Mouse (Mus musculus) hindbrain, postnatal 0 days (tissue): ENCODE results near the gene C730034F03Rik. TPM values are rescaled to one million over a fixed set of nuclear protein-coding genes. Genes with fewer than 3 reads are reported as not detected.
"Not testable (repeated sequence)": the region's sequence is repeated elsewhere in the genome, so short reads cannot be mapped to it uniquely, and the experiment has no call there.

ENCODE experiments used
- ATAC-seq: fragments of 200-750 bp; cut with Nextera tagmentation; 2 replicates; pipeline ENCODE4 v1.8.0; 2017; ENCODE audit warnings: mild to moderate bottlenecking, moderate TSS enrichment, moderate library complexity
- DNase-seq: peaks from one replicate; pipeline ENCODE4 v3.0.0-alpha.2; 2015; ENCODE audit warnings: low spot score
- H3K27ac ChIP-seq: fragments of 300-500 bp; sonication (generic); 2 replicates; pipeline ENCODE4 v1.5.1; 2014; ENCODE audit warnings: mild to moderate bottlenecking
- H3K27me3 ChIP-seq: fragments of 300-500 bp; sonication (generic); 2 replicates; pipeline ENCODE4 v1.6.1; 2014; ENCODE audit warnings: low read length, mixed read lengths; ENCODE audit not compliant: insufficient read depth
- H3K36me3 ChIP-seq: fragments of 300-500 bp; sonication (generic); 2 replicates; pipeline ENCODE4 v1.6.1; 2014; ENCODE audit warnings: low read length, mixed read lengths; ENCODE audit not compliant: insufficient read depth
- H3K4me1 ChIP-seq: fragments of 300-500 bp; sonication (generic); 2 replicates; pipeline ENCODE4 v1.6.1; 2014; ENCODE audit warnings: antibody characterized with exemption, low read length, mixed read lengths; ENCODE audit not compliant: insufficient read depth
- H3K4me2 ChIP-seq: fragments of 300-500 bp; sonication (generic); 2 replicates; pipeline ENCODE4 v1.6.1; 2014; ENCODE audit warnings: low read depth, mild to moderate bottlenecking, low read length, moderate library complexity, mixed read lengths
- H3K4me3 ChIP-seq: fragments of 300-500 bp; sonication (generic); 2 replicates; pipeline ENCODE4 v1.5.1; 2014; ENCODE audit warnings: low read length
- H3K9ac ChIP-seq: fragments of 300-500 bp; sonication (generic); replicated peaks from 2 replicates; pipeline ENCODE4 v1.6.1; 2014; ENCODE audit warnings: mild to moderate bottlenecking, low read length, moderate library complexity, mixed read lengths
- H3K9me3 ChIP-seq: fragments of 300-500 bp; sonication (generic); 2 replicates; pipeline ENCODE4 v1.6.1; 2016; ENCODE audit warnings: low read length, mixed read lengths
- CTCF ChIP-seq: IDR thresholded peaks from 2 replicates; pipeline ENCODE4 v1.5.1; 2016; ENCODE audit warnings: antibody characterized with exemption, control low read depth, low read depth
- WGBS: fragments of 180-500 bp; shearing (Covaris S2); extraction: QIAGEN DNeasy Blood & Tissue Kit; methylation state at CpG from one replicate; pipeline ENCODE4 v1.1.7; 2014; 5-methylcytosine and 5-hydroxymethylcytosine counted together
- polyA plus RNA-seq: library from polyadenylated mRNA; unstranded; fragments of >200 nt; fragmentation: Nextera tagmentation; extraction: Ambion mirVana; gene quantifications from 2 replicates; pipeline ENCODE4 v1.2.1, GENCODE M21; 2015
- total RNA-seq: library from RNA; depleted of rRNA; stranded (reverse); fragments of >200 nt; gene quantifications from 2 replicates; pipeline ENCODE4 v1.2.3, GENCODE M21; 2014

Gene C730034F03Rik
- total and polyA plus RNA-seq, 2 experiments from 2014 or later, result 1.3 to 3.3 TPM

DNA sequence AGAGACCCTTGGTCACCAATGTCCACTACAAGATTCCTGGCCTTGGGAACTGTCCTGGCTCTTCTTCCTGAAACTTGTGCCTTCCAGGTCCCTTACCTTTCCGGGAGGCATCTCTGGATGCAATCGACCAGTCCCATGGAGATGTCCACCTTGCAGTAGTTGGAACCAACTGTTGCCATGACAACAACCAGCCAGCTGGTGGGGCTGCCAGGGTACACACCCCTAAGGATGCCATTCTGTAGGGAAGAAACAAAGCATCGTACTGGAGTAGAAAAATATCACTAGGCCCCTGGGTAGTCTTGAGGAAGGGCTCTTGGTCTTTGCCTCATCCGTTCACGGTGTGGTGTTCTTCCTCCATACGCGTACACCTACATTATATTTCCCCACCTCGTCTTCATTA is 4.8 kb upstream of the C730034F03Rik start:
- DNase-seq (no peak), ATAC-seq (no peak)
- Histone ChIP-seq H3K27me3 (no peaks in the 10 kb centered on the region), H3K4me1 (peaks cover 8% of the 10 kb centered on the region; the same call in 1 of the 2 replicates), H3K27ac (no peak overlapping the region), H3K9ac (no peak overlapping the region), H3K4me2 (no peak overlapping the region), H3K9me3 (no peaks in the 10 kb centered on the region), H3K4me3 (no peak overlapping the region), H3K36me3 (peaks cover 22% of the 10 kb centered on the region)
- 80% methylated on average over 8 of the region's 8 CpGs for WGBS
- TF ChIP-seq CTCF, result no peak

DNA sequence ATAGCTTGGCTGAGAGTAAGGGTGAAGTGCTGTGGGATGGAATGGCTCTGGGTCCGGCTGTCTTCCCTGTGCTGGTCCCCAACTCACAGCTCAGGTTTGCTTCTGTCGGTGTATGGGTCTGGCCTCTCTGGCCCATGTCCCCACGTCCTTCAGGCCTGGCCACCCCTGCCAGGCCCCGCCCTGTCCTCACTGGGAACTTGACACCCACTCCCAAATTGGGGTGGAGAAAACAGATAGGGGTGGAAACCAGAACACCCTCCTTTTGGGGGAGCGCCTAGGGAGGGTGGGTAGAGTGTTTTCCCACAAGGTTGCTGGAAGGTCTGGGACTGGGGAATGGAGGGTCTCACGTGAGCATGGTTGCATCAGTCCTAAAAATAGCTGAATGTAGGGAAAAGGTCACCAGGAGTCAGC is 3.7 kb upstream of the C730034F03Rik start, which contains the start of gene Cpt1b:
Gene Cpt1b, minus strand, starts transcription at position 153 of the 411 bp plus-strand sequence.
- Histone ChIP-seq H3K36me3 (peaks cover 18% of the 10 kb centered on the region), H3K27ac (no peak within 1 kb of the TSS), H3K4me2 (no peak within 1 kb of the TSS), H3K9me3 (no peaks in the 10 kb centered on the region), H3K9ac (no peak within 1 kb of the TSS), H3K27me3 (no peaks in the 10 kb centered on the region), H3K4me1 (peaks cover 8% of the 10 kb centered on the region; the same call in 1 of the 2 replicates), H3K4me3 (no peak within 1 kb of the TSS)
- ATAC-seq, result no peak
- no peak for TF ChIP-seq CTCF
- 48% methylated on average over 6 of the region's 6 CpGs for WGBS
- no peak for DNase-seq

DNA sequence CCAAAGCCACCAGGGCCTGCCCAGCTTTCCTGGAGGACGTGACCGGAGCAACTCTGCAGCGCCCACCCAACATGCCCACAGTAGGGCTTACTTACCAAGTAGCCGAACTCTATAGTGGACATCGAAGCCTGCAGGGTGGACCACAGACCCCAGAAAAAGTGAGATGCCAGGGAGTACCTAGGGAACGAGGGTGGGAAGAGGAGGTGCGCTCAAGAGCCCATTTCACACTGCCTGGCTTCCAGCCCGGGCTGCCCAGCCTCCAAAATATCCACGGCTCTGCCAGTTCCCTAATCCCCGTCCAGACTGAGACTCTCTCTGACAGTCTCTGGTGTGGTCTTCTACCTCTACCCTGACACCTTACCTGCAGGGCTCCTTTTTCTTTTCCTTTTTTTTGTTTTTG is 2.7 kb upstream of the C730034F03Rik start:
- ATAC-seq, result no peak
- no peak overlapping the region for H3K9ac ChIP-seq
- TF ChIP-seq CTCF, result no peak
- no peak overlapping the region for H3K4me2 ChIP-seq
- H3K27ac ChIP-seq, result no peak overlapping the region
- no peak overlapping the region for H3K4me3 ChIP-seq
- H3K27me3 ChIP-seq, result no peaks in the 10 kb centered on the region
- DNase-seq, result no peak
- no peaks in the 10 kb centered on the region for H3K9me3 ChIP-seq
- peaks cover 8% of the 10 kb centered on the region; the same call in 1 of the 2 replicates for H3K4me1 ChIP-seq
- WGBS, result 88% methylated on average over 10 of the region's 10 CpGs
- peaks cover 18% of the 10 kb centered on the region for H3K36me3 ChIP-seq

DNA sequence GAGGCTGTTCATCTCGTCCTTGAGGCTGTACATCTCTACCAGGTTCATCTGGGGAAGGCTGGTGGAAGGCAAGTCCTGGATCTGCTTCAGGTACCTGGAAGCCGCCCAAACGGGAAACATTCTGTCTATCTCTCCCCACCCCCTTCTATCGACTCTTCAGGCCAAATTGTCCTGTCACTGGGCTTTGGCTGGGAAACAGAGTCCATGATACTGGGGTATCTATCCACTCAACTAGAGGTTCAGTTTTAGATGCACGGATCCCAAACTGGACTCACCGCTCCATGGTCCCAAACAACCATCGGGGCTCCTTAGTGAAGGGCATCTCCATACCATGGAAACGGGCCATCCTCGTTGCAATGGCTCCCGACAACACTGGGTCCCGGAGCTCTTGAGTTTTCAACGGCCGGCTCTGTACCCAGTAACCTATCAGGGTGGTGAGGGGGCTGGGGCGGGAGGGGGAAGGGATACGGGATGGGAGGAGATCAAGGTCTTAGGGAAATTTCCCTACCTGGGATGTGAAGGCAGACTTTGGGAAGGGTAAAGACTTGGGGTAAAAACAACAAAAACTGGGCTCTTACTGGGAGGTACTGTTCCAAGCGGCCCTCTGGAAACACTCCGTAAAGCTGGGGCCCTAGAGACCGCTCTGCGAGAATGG is 1.1 kb upstream of the C730034F03Rik start:
- no peak for ATAC-seq
- Histone ChIP-seq H3K4me2 (peak overlapping the region; percentile 97), H3K9me3 (no peaks in the 10 kb centered on the region), H3K27me3 (no peaks in the 10 kb centered on the region), H3K36me3 (peaks cover 18% of the 10 kb centered on the region), H3K9ac (peak overlapping the region; percentile 72), H3K4me1 (peaks cover 8% of the 10 kb centered on the region; the same call in 1 of the 2 replicates), H3K27ac (no peak overlapping the region), H3K4me3 (peak overlapping the region; percentile 65)
- no peak for DNase-seq
- no peak for TF ChIP-seq CTCF
- WGBS, result 80% methylated on average over 19 of the region's 19 CpGs

DNA sequence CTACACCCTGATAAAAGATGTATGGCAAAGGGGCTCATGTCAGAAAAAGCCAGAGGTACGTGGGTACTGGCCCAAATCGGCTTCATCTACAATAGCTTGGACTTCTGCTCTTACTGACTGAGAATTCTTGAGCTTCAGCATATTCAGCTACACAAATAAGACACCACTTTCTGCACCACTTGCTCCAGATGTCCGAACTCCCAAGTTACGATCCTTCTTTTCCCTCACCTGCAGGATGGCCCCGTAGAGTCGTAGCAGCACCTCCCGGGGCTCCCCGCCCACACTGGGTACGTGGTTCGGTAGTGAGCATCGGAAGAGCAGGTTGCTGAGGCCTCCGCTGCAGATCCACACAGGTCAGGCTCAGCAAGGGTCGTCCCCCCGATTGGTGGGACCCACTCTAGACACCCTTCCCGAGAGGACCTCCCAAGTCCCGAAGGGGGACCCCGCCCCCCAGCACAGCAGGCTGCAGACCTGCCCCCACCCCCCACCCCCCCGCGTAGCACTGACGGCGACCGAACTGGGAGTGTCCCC is 503 bp upstream of the C730034F03Rik start:
- Histone ChIP-seq H3K4me2 (peak overlapping the region; percentile 97), H3K9me3 (no peaks in the 10 kb centered on the region), H3K27me3 (no peaks in the 10 kb centered on the region), H3K4me1 (peaks cover 8% of the 10 kb centered on the region; the same call in 1 of the 2 replicates), H3K27ac (peak overlapping the region; percentile 96; the same call in 1 of the 2 replicates), H3K9ac (peak overlapping the region; percentile 72), H3K4me3 (peak overlapping the region; percentile 65), H3K36me3 (peaks cover 18% of the 10 kb centered on the region)
- peak; percentile 47 for ATAC-seq
- WGBS, result 4% methylated on average over 22 of the region's 22 CpGs
- no peak for TF ChIP-seq CTCF
- DNase-seq, result no peak

DNA sequence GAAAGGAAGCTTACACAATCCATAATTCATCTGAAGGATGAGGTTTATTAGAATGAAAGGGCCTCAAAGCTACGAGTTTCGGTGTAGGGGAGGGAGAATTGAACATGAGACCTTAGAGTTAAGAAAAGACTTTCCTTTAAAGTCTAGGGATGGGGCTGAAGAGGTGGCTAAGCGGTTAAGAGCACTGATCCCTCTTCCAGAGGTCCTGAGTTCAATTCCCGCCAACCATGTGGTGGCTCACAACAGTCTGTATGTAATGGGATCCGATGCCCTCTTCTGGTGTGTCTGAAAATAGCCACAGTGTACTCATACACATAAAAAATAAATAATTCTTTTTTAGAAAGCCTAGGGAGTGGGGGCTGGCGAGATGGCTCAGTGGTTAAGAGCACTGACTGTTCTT is 952 bp downstream of the C730034F03Rik start:
- WGBS, result 45% methylated on average over 6 of the region's 6 CpGs
- Histone ChIP-seq H3K9me3 (no peaks in the 10 kb centered on the region), H3K4me1 (peaks cover 8% of the 10 kb centered on the region; the same call in 1 of the 2 replicates), H3K27me3 (no peaks in the 10 kb centered on the region), H3K9ac (peak overlapping the region; percentile 72), H3K27ac (peak overlapping the region; percentile 96), H3K36me3 (peaks cover 18% of the 10 kb centered on the region), H3K4me2 (peak overlapping the region; percentile 97), H3K4me3 (peak overlapping the region; percentile 65)
- peak; percentile 29; the same call in 1 of the 2 replicates for TF ChIP-seq CTCF
- DNase-seq, result peak; percentile 13
- no peak for ATAC-seq

DNA sequence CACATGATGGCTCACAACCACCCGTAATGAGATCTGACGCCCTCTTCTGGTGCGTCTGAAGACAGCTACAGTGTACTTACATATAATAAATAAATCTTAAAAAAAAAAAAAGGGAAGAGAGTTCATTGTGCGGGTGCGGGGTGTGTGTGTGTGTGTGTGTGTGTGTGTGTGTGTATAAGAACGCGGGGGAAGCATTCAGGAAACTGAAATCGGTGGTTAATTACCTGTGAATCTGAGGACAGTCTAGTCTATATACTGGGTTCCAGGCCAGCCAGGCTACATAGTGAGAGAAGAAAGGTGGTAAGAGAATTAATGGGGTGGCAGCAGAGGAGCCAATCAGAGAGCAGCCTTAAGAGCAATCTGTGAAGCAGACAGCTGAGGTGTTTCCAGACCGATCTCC is 1.4 kb downstream of the C730034F03Rik start:
- H3K4me1 ChIP-seq, H3K9me3 ChIP-seq, H3K27me3 ChIP-seq, ATAC-seq, H3K9ac ChIP-seq, H3K4me2 ChIP-seq, H3K4me3 ChIP-seq, DNase-seq: not testable (repeated sequence)
- 92% methylated on average over 9 of the region's 9 CpGs for WGBS
- Histone ChIP-seq H3K36me3 (peaks cover 18% of the 10 kb centered on the region), H3K27ac (peak overlapping the region; percentile 96; the same call in 1 of the 2 replicates)
